Mouse (Mus musculus): ENCODE measurements around the gene Lmntd1.

Gene Lmntd1

GRCm38 (mm10) chr6:145614219-145614618 lies at the start of gene Lmntd1:
Gene Lmntd1, minus strand, starts transcription at chr6:145614319.
- DNase-seq (ENCODE audit: low spot score in 2 of 2): no peak

GRCm38 (mm10) chr6:145660943-145661342 lies 46.8 kb upstream of the Lmntd1 start:
- no peak for DNase-seq (ENCODE audit: low spot score in 2 of 2)

- no peak for DNase-seq (ENCODE audit: low spot score in 2 of 2)
Measured at GRCm38 (mm10) chr6:145659116-145659515, 45.0 kb upstream of the Lmntd1 start.

DNA sequence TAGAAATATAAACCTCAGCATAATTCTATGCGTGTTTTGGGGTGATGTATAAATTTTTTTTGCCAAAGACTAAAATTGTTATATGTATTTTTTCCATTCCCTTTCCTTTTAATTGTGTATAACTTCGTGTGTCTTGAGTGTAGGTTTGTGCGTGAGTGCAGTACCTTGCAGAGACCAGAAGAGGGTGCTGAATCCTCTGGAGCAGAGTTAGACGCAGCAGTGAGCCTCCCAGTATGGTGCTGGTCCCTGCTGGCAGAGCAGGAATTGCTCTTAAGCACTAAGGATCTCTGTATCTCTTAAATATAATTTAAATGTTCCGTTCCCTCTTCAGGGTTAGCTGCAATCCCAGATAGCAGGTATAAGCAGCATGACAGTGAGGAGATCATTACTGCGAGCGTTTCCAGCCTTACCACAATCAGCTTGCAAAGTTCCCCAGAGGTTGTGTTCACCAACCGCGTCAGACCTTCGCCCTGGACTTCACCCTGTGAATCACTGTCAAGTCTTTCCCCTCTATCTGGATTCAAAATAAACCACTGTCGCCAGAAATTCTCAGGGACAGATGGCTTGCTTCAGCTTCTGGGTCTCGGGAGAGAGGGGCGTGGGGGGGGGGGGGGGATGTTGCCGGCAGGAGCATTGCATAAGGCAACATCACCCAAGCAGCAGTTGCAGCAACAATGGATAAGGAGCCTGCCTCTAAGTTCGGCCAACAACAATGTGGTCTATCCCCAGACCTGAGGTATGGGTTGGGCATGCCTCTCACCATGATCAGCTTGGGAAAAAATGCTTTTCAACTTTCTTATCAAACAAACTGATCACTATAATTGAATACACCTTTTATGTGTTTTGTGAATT lies 42.8 kb upstream of the Lmntd1 start:
- no peak for DNase-seq (ENCODE audit: low spot score in 2 of 2)

DNA sequence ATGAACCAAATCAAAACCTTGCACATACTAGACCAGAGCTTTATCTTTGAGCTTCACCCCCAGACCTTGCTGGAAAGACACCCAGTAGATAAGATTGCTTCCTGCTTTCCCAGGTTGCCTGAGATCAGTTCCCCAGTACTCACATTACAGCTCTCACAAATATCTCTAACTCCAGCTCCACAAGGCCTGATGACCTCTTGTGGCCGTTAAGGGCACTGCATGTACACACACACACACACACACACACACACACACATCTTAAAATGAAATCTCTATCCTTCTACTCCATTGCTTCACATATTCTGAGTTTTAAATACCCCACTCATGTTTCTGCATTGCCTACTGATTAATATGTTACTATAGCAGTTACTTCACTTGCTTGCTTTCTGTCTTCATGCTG lies 41.6 kb upstream of the Lmntd1 start:
- no peak for DNase-seq (ENCODE audit: low spot score in 2 of 2)

- DNase-seq (ENCODE audit: low spot score in 2 of 2): no peak
Measured at GRCm38 (mm10) chr6:145654062-145654836, 40.1 kb upstream of the Lmntd1 start.

DNA sequence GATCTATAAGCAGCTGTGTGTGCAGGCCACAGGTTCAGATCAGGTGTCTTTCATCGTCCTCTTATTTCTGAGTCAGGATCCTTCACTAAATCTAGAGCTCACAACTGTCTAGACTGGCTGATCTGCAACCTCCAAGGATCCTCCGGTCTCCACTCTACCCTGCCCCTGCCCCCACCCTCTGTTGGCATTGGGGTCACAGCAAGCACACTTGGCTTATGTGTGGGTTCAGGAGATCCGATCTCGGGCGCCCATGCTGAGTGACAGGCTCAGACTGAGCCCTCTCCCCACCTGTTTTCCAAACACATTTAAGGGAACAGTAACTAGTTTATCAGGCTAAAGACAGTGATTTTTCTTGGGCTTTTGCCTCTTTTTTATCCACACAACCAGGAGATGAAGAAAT lies 39.5 kb upstream of the Lmntd1 start:
- no peak for DNase-seq (ENCODE audit: low spot score in 2 of 2)

DNA sequence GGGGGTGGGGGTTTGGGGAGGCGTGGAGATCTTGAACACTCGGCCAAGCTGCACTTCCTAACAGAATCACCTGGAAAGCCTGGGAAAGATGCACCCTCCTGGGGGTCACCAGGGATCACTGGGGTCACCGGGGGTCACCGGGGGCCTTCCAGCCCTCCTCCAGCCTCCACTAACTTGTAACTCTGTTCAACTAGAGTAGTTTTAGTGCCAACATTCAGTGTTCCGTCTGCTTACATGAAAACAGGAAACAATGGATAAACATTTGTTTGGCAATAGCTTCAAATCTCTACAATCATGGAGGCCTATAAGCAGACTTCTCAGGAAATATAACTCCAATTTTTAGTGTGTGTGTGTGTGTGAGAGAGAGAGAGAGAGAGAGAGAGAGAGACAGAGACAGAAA lies 38.9 kb upstream of the Lmntd1 start:
- DNase-seq (ENCODE audit: low spot score in 2 of 2): no peak

- no peak for DNase-seq (ENCODE audit: low spot score in 2 of 2)
Measured at GRCm38 (mm10) chr6:145651976-145652375, 37.9 kb upstream of the Lmntd1 start.

- DNase-seq (ENCODE audit: low spot score in 2 of 2): no peak
Measured at GRCm38 (mm10) chr6:145640971-145641506, 26.9 kb upstream of the Lmntd1 start.

GRCm38 (mm10) chr6:145638248-145638647 lies 24.1 kb upstream of the Lmntd1 start:
- DNase-seq (ENCODE audit: low spot score in 2 of 2): no peak

DNA sequence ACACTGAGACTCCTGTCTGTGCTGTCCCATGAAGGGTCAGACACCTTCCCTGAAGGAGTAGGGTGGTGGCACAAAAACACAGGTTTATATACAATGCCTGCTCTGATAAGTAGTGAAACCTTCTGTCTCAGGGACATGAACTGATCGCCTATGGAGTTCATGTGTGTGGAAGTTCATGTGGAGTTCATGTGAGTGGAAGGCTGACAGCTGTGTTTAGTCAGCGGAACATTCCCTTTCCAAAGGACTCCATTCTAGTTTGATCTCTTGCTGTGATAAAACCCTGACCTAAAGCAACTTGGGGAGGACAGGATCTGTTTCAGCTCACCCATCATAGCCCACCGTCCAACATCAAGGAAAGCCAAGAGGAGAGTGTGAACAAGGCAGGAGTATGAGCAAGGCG lies 22.6 kb upstream of the Lmntd1 start:
- no peak for DNase-seq (ENCODE audit: low spot score in 2 of 2)

DNA sequence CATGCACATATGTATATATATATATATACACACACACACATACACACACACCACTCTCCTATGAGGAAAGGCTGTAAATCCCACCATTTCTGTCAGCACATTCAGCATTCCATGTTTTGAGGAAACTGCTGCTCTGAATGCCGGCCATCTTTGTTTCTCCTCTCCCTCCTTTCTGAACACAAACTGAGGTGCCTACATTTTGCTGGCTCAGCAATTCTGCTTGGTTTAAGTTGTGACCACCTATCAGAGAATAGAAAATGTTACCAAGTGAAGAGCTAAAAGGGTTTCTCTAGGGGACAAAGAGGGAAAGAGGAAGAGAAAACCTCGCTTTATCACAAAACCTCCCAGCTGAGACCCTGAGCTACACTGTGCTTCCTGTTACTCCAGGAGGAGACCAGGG lies 20.3 kb upstream of the Lmntd1 start:
- DNase-seq (ENCODE audit: low spot score in 2 of 2): no peak

GRCm38 (mm10) chr6:145630269-145630668 lies 16.1 kb upstream of the Lmntd1 start:
- DNase-seq (ENCODE audit: low spot score in 2 of 2): no peak

DNA sequence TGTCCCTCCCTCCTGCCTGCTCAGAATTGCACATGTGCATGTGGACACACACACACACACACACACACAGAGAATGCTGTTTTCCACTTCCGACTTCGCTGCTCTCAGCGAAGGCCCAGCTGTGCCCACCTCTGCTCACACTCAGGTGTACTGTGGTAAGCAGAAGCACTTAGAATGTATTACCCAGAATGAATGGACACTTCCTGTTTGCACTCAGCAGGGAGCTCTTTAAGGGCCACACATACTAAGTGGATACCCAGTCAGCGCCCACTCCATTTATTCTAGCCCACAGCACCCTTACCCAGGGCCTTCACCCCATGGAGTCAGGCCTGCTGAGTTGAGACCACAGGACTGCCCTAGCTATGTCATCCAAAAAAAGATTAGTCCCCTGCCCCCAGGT lies 9.0 kb upstream of the Lmntd1 start:
- DNase-seq (ENCODE audit: low spot score in 2 of 2): no peak

- no peak for DNase-seq (ENCODE audit: low spot score in 2 of 2)
Measured at GRCm38 (mm10) chr6:145616402-145617229, 2.5 kb upstream of the Lmntd1 start.

- DNase-seq (ENCODE audit: low spot score in 2 of 2): no peak
Measured at GRCm38 (mm10) chr6:145615666-145616210, 1.6 kb upstream of the Lmntd1 start, which contains the start of gene Tuba3b. Gene Tuba3b, plus strand, starts transcription at chr6:145615757.

DNA sequence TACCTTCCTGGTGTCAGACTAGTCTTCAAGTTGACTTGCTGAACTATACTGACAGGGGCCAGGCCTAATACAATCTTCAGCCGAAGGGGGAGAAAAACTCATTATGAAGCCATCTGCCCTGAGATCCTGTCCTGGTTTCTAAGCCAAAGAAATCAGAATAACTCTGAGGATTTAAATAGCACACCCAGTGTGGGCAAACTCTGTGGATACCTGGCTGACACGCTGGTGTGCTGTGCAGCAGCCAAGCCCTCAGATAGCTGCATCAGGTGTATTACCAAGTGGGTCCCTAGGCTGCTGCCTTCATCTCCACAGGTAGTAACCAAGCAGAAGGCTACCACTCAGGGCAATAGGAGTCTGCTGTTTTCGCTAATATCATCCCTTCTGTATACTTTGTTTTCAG lies 1.5 kb downstream of the Lmntd1 start:
- no peak for DNase-seq (ENCODE audit: low spot score in 2 of 2)

DNA sequence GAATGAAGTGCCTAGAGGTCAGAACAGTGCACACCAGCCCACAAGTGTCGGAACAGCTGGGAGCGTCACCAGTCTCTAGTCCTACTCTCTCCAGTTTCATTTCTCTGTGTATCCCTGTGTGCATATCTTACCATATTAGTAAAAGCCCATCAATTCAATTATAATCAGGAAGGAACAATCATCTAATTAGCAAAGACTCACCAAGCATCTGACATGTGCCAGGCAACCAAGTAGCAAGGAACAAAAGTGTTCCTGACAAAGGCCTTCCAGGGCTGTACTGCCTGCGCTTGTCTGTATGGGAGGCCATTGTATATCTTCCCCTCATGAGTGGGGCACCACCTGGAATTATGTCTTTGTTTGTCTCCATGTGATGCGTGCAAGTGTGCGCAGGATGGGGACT lies 3.2 kb downstream of the Lmntd1 start:
- no peak for DNase-seq (ENCODE audit: low spot score in 2 of 2)

GRCm38 (mm10) chr6:145608693-145609092 lies 5.4 kb downstream of the Lmntd1 start:
- no peak for DNase-seq (ENCODE audit: low spot score in 2 of 2)

- DNase-seq (ENCODE audit: low spot score in 2 of 2): no peak
Measured at GRCm38 (mm10) chr6:145607746-145608145, 6.4 kb downstream of the Lmntd1 start.

All from spleen, postnatal 36 days (tissue).